Mouse (Mus musculus) small intestine, adult 2 months (tissue): ENCODE data around the gene Cdk4. TPM values are rescaled to one million over a fixed set of nuclear protein-coding genes. Genes with fewer than 3 reads are reported as not detected.

Experiments used
- H3K27ac ChIP-seq: fragments of 200-500 bp; 2 replicates; pipeline ENCODE4 v1.5.1; 2012; ENCODE audit warnings: low read depth, low read length, control low read depth, inconsistent platforms; ENCODE audit not compliant: insufficient read depth
- H3K27me3 ChIP-seq: fragments of 200-500 bp; 2 replicates; pipeline ENCODE4 v1.6.1; 2012; ENCODE audit warnings: mild to moderate bottlenecking, moderate library complexity, low read length, inconsistent platforms; ENCODE audit not compliant: control insufficient read depth, insufficient read depth
- H3K36me3 ChIP-seq: fragments of 200-500 bp; 2 replicates; pipeline ENCODE4 v1.6.1; 2012; ENCODE audit warnings: mild to moderate bottlenecking, low read length, control low read depth, inconsistent platforms; ENCODE audit not compliant: control insufficient read depth, insufficient read depth
- H3K4me1 ChIP-seq: fragments of 200-500 bp; 2 replicates; pipeline ENCODE4 v1.6.1; 2012; ENCODE audit warnings: low read length, inconsistent platforms, mixed read lengths; ENCODE audit not compliant: control insufficient read depth, insufficient read depth, insufficient read length
- H3K4me3 ChIP-seq: fragments of 200-500 bp; 2 replicates; pipeline ENCODE4 v1.5.1; 2012; ENCODE audit warnings: low read depth, mild to moderate bottlenecking, control low read depth, inconsistent platforms, low read length, moderate library complexity
- CTCF ChIP-seq: fragments of 200-500 bp; IDR thresholded peaks from 2 replicates; pipeline ENCODE4 v1.5.1; 2012; ENCODE audit warnings: low read depth, mild to moderate bottlenecking, control low read depth, inconsistent platforms, low read length, moderate library complexity, mixed read lengths; ENCODE audit not compliant: insufficient replicate concordance, insufficient read length; ENCODE audit errors: extremely low read depth
- POLR2A ChIP-seq: fragments of 200-500 bp; IDR thresholded peaks from 2 replicates; pipeline ENCODE4 v1.6.1; 2012; ENCODE audit warnings: low read depth, mild to moderate bottlenecking, control low read depth, inconsistent platforms, low read length, moderate library complexity
- WGBS: fragments of 180-500 bp; shearing (Covaris S2); methylation state at CpG from one replicate; pipeline ENCODE4 v1.1.7; 2018; 5-methylcytosine and 5-hydroxymethylcytosine counted together
- polyA plus RNA-seq: library from polyadenylated mRNA; depleted of rRNA; stranded (reverse); fragments of >200 nt; gene quantifications from 2 replicates; pipeline ENCODE4 v1.2.3, GENCODE M21; 2012

The Cdk4 gene
- polyA plus RNA-seq, 1 experiment: 108 TPM

- H3K4me3 ChIP-seq: no peak overlapping the region
- 39% methylated on average over 4 of the region's 4 CpGs for WGBS
- peaks cover 23% of the 10 kb centered on the region for H3K36me3 ChIP-seq
- H3K27ac ChIP-seq: no peak overlapping the region
- peaks cover 13% of the 10 kb centered on the region for H3K4me1 ChIP-seq
- TF ChIP-seq CTCF (no peak), POLR2A (no peak)
- H3K27me3 ChIP-seq: peaks cover 15% of the 10 kb centered on the region
These were observed 29.4 kb downstream of the Cdk4 start for GRCm38 (mm10) chr10:127092742-127093141.

- Histone ChIP-seq H3K27ac (no peak overlapping the region), H3K4me1 (peaks cover 13% of the 10 kb centered on the region), H3K36me3 (peaks cover 40% of the 10 kb centered on the region), H3K4me3 (no peak overlapping the region), H3K27me3 (peaks cover 15% of the 10 kb centered on the region)
- TF ChIP-seq POLR2A (no peak), CTCF (no peak)
- 12% methylated on average over 7 of the region's 7 CpGs for WGBS
These were observed 31.1 kb downstream of the Cdk4 start for GRCm38 (mm10) chr10:127094382-127094802.

- no peak for TF ChIP-seq POLR2A
- TF ChIP-seq CTCF: no peak
- no peak overlapping the region for H3K4me3 ChIP-seq
- H3K27me3 ChIP-seq: no peaks in the 10 kb centered on the region
- H3K27ac ChIP-seq: no peak overlapping the region
- H3K36me3 ChIP-seq: peaks cover 48% of the 10 kb centered on the region
- H3K4me1 ChIP-seq: no peaks in the 10 kb centered on the region
- WGBS: 89% methylated on average over 20 of the region's 20 CpGs
These were observed 35.2 kb downstream of the Cdk4 start for GRCm38 (mm10) chr10:127098514-127098913.

- Histone ChIP-seq H3K4me3 (no peak overlapping the region), H3K27ac (no peak overlapping the region), H3K27me3 (no peaks in the 10 kb centered on the region), H3K36me3 (peaks cover 48% of the 10 kb centered on the region), H3K4me1 (no peaks in the 10 kb centered on the region)
- TF ChIP-seq POLR2A: no peak
- 87% methylated on average over 10 of the region's 10 CpGs for WGBS
These were observed 35.9 kb downstream of the Cdk4 start for GRCm38 (mm10) chr10:127099191-127099590.

GRCm38 (mm10) chr10:127099868-127100267 lies 36.5 kb downstream of the Cdk4 start:
- no peak overlapping the region for H3K27ac ChIP-seq
- no peaks in the 10 kb centered on the region for H3K4me1 ChIP-seq
- H3K4me3 ChIP-seq: no peak overlapping the region
- no peaks in the 10 kb centered on the region for H3K27me3 ChIP-seq
- H3K36me3 ChIP-seq: peaks cover 48% of the 10 kb centered on the region
- TF ChIP-seq POLR2A: no peak
- TF ChIP-seq CTCF: no peak
- 89% methylated on average over 15 of the region's 15 CpGs for WGBS

- H3K4me3 ChIP-seq: no peak overlapping the region
- H3K36me3 ChIP-seq: peaks cover 45% of the 10 kb centered on the region
- TF ChIP-seq POLR2A: no peak
- H3K27me3 ChIP-seq: no peaks in the 10 kb centered on the region
- no peak overlapping the region for H3K27ac ChIP-seq
- H3K4me1 ChIP-seq: no peaks in the 10 kb centered on the region
- WGBS: 79% methylated on average over 8 of the region's 8 CpGs
These were observed 37.1 kb downstream of the Cdk4 start for GRCm38 (mm10) chr10:127100414-127100813.

- Histone ChIP-seq H3K36me3 (peaks cover 42% of the 10 kb centered on the region), H3K27me3 (no peaks in the 10 kb centered on the region), H3K27ac (no peak overlapping the region), H3K4me3 (no peak overlapping the region), H3K4me1 (no peaks in the 10 kb centered on the region)
- WGBS: 80% methylated on average over 6 of the region's 6 CpGs
- TF ChIP-seq CTCF: no peak
- TF ChIP-seq POLR2A: no peak
These were observed 37.8 kb downstream of the Cdk4 start for GRCm38 (mm10) chr10:127101151-127101550.

- H3K4me3 ChIP-seq: no peak overlapping the region
- 68% methylated on average over 7 of the region's 7 CpGs for WGBS
These were observed 40.3 kb downstream of the Cdk4 start for GRCm38 (mm10) chr10:127103631-127104030.

More at GRCm38 (mm10) chr10:127103631-127104030, 40.3 kb downstream of the Cdk4 start:
- Histone ChIP-seq H3K27ac (no peak overlapping the region), H3K36me3 (peaks cover 26% of the 10 kb centered on the region), H3K4me1 (peaks cover 6% of the 10 kb centered on the region; the same call in 1 of the 2 replicates), H3K27me3 (no peaks in the 10 kb centered on the region)
- no peak for TF ChIP-seq CTCF
- TF ChIP-seq POLR2A: no peak
